Mouse (Mus musculus): ENCODE data around the gene Orc2. TPM values are rescaled to one million over a fixed set of nuclear protein-coding genes. Genes with fewer than 3 reads are reported as not detected.

Gene Orc2
- polyA plus RNA-seq, 2 experiments = 21.2 to 39.0 TPM

- H3K9me3 ChIP-seq (ENCODE audit: control insufficient read depth, low read length) = no peaks in the 10 kb centered on the region
- no peaks in the 10 kb centered on the region for H3K4me1 ChIP-seq (replicated peaks; ENCODE audit: control insufficient read depth in 2 of 2, insufficient read depth in 2 of 2, low read length in 1 of 2)
- peaks cover 86% of the 10 kb centered on the region for H3K36me3 ChIP-seq (replicated peaks; ENCODE audit: control insufficient read depth, insufficient read depth, low read depth)
- H3K27me3 ChIP-seq (ENCODE audit: control insufficient read depth, insufficient read depth, low read length) = no peaks in the 10 kb centered on the region
- H3K4me2 ChIP-seq (ENCODE audit: low read depth) = no peak overlapping the region
- TF ChIP-seq EP300 (IDR thresholded peaks at IDR 0.05; ENCODE audit: low read depth) = no peak
- TF ChIP-seq CTCF (IDR thresholded peaks at IDR 0.05; ENCODE audit: low read depth) = no peak
- no peak overlapping the region for H3K27ac ChIP-seq
- no peak for ATAC-seq (ENCODE audit: insufficient read depth)
- DNase-seq (ENCODE audit: low read depth in 3 of 3, low spot score in 3 of 3) = no peak
- H3K4me3 ChIP-seq (ENCODE audit: insufficient read depth in 1 of 2, low read depth in 2 of 2, low read length in 2 of 2) = no peak overlapping the region
- H3K9ac ChIP-seq (replicated peaks) = no peak overlapping the region
- 95% methylated on average over 4 of the region's 4 CpGs for WGBS (ENCODE audit: insufficient replicate concordance)
Observed at GRCm38 (mm10) chr1:58465561-58465960, 39.3 kb downstream of the Orc2 start.

GRCm38 (mm10) chr1:58465042-58465441 is 39.9 kb downstream of the Orc2 start:
- H3K4me1 ChIP-seq (replicated peaks; ENCODE audit: control insufficient read depth in 2 of 2, insufficient read depth in 2 of 2, low read length in 1 of 2) = no peaks in the 10 kb centered on the region
- H3K9me3 ChIP-seq (ENCODE audit: control insufficient read depth, low read length) = no peaks in the 10 kb centered on the region
- peaks cover 81% of the 10 kb centered on the region for H3K36me3 ChIP-seq (replicated peaks; ENCODE audit: control insufficient read depth, insufficient read depth, low read depth)
- no peaks in the 10 kb centered on the region for H3K27me3 ChIP-seq (ENCODE audit: control insufficient read depth, insufficient read depth, low read length)
- no peak overlapping the region for H3K4me2 ChIP-seq (ENCODE audit: low read depth)
- TF ChIP-seq CTCF (IDR thresholded peaks at IDR 0.05; ENCODE audit: low read depth) = no peak
- TF ChIP-seq EP300 (IDR thresholded peaks at IDR 0.05; ENCODE audit: low read depth) = no peak
- H3K9ac ChIP-seq (replicated peaks) = no peak overlapping the region
- WGBS (ENCODE audit: insufficient replicate concordance) = 80% methylated on average over 4 of the region's 4 CpGs
- DNase-seq (ENCODE audit: low read depth in 3 of 3, low spot score in 3 of 3) = no peak
- ATAC-seq (ENCODE audit: insufficient read depth) = no peak
- no peak overlapping the region for H3K27ac ChIP-seq
- no peak overlapping the region for H3K4me3 ChIP-seq (ENCODE audit: insufficient read depth in 1 of 2, low read depth in 2 of 2, low read length in 2 of 2)

GRCm38 (mm10) chr1:58463935-58464334 is 41.0 kb downstream of the Orc2 start:
- Histone ChIP-seq H3K4me3 (ENCODE audit: insufficient read depth in 1 of 2, low read depth in 2 of 2, low read length in 2 of 2) (no peak overlapping the region), H3K36me3 (replicated peaks; ENCODE audit: control insufficient read depth, insufficient read depth, low read depth) (peaks cover 74% of the 10 kb centered on the region), H3K9ac (replicated peaks) (no peak overlapping the region), H3K4me2 (ENCODE audit: low read depth) (no peak overlapping the region), H3K27ac (no peak overlapping the region), H3K4me1 (replicated peaks; ENCODE audit: control insufficient read depth in 2 of 2, insufficient read depth in 2 of 2, low read length in 1 of 2) (no peaks in the 10 kb centered on the region), H3K27me3 (ENCODE audit: control insufficient read depth, insufficient read depth, low read length) (no peaks in the 10 kb centered on the region), H3K9me3 (ENCODE audit: control insufficient read depth, low read length) (no peaks in the 10 kb centered on the region)
- 72% methylated on average over 2 of the region's 2 CpGs for WGBS (ENCODE audit: insufficient replicate concordance)
- TF ChIP-seq EP300 (IDR thresholded peaks at IDR 0.05; ENCODE audit: low read depth) (no peak), CTCF (IDR thresholded peaks at IDR 0.05; ENCODE audit: low read depth) (no peak)
- ATAC-seq (ENCODE audit: insufficient read depth) (no peak), DNase-seq (ENCODE audit: low read depth in 3 of 3, low spot score in 3 of 3) (no peak)

GRCm38 (mm10) chr1:58460566-58460965 is 44.3 kb downstream of the Orc2 start:
- H3K9ac ChIP-seq (replicated peaks) = no peak overlapping the region
- WGBS (ENCODE audit: insufficient replicate concordance) = 84% methylated on average over 3 of the region's 3 CpGs
- H3K27ac ChIP-seq = no peak overlapping the region
- TF ChIP-seq EP300 (IDR thresholded peaks at IDR 0.05; ENCODE audit: low read depth) = no peak
- H3K9me3 ChIP-seq (ENCODE audit: control insufficient read depth, low read length) = no peaks in the 10 kb centered on the region
- no peak for ATAC-seq (ENCODE audit: insufficient read depth)
- no peak overlapping the region for H3K4me2 ChIP-seq (ENCODE audit: low read depth)
- no peak for DNase-seq (ENCODE audit: low read depth in 3 of 3, low spot score in 3 of 3)
- H3K36me3 ChIP-seq (replicated peaks; ENCODE audit: control insufficient read depth, insufficient read depth, low read depth) = peaks cover 63% of the 10 kb centered on the region
- no peaks in the 10 kb centered on the region for H3K27me3 ChIP-seq (ENCODE audit: control insufficient read depth, insufficient read depth, low read length)
- H3K4me3 ChIP-seq (ENCODE audit: insufficient read depth in 1 of 2, low read depth in 2 of 2, low read length in 2 of 2) = no peak overlapping the region
- no peaks in the 10 kb centered on the region for H3K4me1 ChIP-seq (replicated peaks; ENCODE audit: control insufficient read depth in 2 of 2, insufficient read depth in 2 of 2, low read length in 1 of 2)

- H3K4me3 ChIP-seq (ENCODE audit: insufficient read depth in 1 of 2, low read depth in 2 of 2, low read length in 2 of 2) = no peak overlapping the region
- TF ChIP-seq CTCF (IDR thresholded peaks at IDR 0.05; ENCODE audit: low read depth) (no peak), EP300 (IDR thresholded peaks at IDR 0.05; ENCODE audit: low read depth) (no peak)
- DNase-seq (ENCODE audit: low read depth in 3 of 3, low spot score in 3 of 3) (no peak), ATAC-seq (ENCODE audit: insufficient read depth) (no peak)
- no peak overlapping the region for H3K4me2 ChIP-seq (ENCODE audit: low read depth)
- WGBS (ENCODE audit: insufficient replicate concordance) = 81% methylated on average over 2 of the region's 2 CpGs
- no peaks in the 10 kb centered on the region for H3K4me1 ChIP-seq (replicated peaks; ENCODE audit: control insufficient read depth in 2 of 2, insufficient read depth in 2 of 2, low read length in 1 of 2)
- H3K36me3 ChIP-seq (replicated peaks; ENCODE audit: control insufficient read depth, insufficient read depth, low read depth) = peaks cover 46% of the 10 kb centered on the region
- no peak overlapping the region for H3K9ac ChIP-seq (replicated peaks)
- H3K27me3 ChIP-seq (ENCODE audit: control insufficient read depth, insufficient read depth, low read length) = no peaks in the 10 kb centered on the region
- H3K27ac ChIP-seq = no peak overlapping the region
- H3K9me3 ChIP-seq (ENCODE audit: control insufficient read depth, low read length) = no peaks in the 10 kb centered on the region
Observed at GRCm38 (mm10) chr1:58458867-58459266, 46.0 kb downstream of the Orc2 start.

All from liver, embryonic 14.5 days (tissue).